Mouse (Mus musculus) neural tube, embryonic 11.5 days (tissue): ENCODE data around the gene Peak1. TPM values are rescaled to one million over a fixed set of nuclear protein-coding genes. Genes with fewer than 3 reads are reported as not detected.

ENCODE experiments used
- ATAC-seq: fragments of 200-750 bp; cut with Nextera tagmentation; 2 replicates; pipeline ENCODE4 v1.8.0; 2017; ENCODE audit warnings: moderate number of reproducible peaks, mild to moderate bottlenecking, moderate TSS enrichment, moderate library complexity; ENCODE audit not compliant: insufficient read depth, low FRiP score, low TSS enrichment
- DNase-seq: peaks from one replicate; pipeline ENCODE4 v3.0.0-alpha.2; 2015; ENCODE audit warnings: low spot score
- H3K27ac ChIP-seq: fragments of 300-500 bp; sonication (generic); 2 replicates; pipeline ENCODE4 v1.5.1; 2014; ENCODE audit warnings: low read depth, mild to moderate bottlenecking, low read length
- H3K27me3 ChIP-seq: fragments of 300-500 bp; sonication (generic); 2 replicates; pipeline ENCODE4 v1.6.1; 2014; ENCODE audit warnings: mild to moderate bottlenecking, low read length, mixed read lengths; ENCODE audit not compliant: control insufficient read depth, insufficient read depth
- H3K36me3 ChIP-seq: fragments of 300-500 bp; sonication (generic); 2 replicates; pipeline ENCODE4 v1.6.1; 2014; ENCODE audit warnings: mild to moderate bottlenecking, low read length, moderate library complexity, mixed read lengths; ENCODE audit not compliant: control insufficient read depth, insufficient read depth
- H3K4me1 ChIP-seq: fragments of 300-500 bp; sonication (generic); 2 replicates; pipeline ENCODE4 v1.6.1; 2014; ENCODE audit warnings: low read length, mixed read lengths; ENCODE audit not compliant: control insufficient read depth, insufficient read depth
- H3K4me2 ChIP-seq: fragments of 300-500 bp; sonication (generic); 2 replicates; pipeline ENCODE4 v1.6.1; 2014; ENCODE audit warnings: low read depth, mild to moderate bottlenecking, moderate library complexity
- H3K4me3 ChIP-seq: fragments of 300-500 bp; sonication (generic); 2 replicates; pipeline ENCODE4 v1.5.1; 2014; ENCODE audit warnings: low read depth, low read length
- H3K9ac ChIP-seq: fragments of 300-500 bp; sonication (generic); 2 replicates; pipeline ENCODE4 v1.6.1; 2014; ENCODE audit warnings: mild to moderate bottlenecking, low read length
- H3K9me3 ChIP-seq: fragments of 300-500 bp; sonication (generic); 2 replicates; pipeline ENCODE4 v1.6.1; 2016; ENCODE audit warnings: low read length; ENCODE audit not compliant: control insufficient read depth
- WGBS: fragments of 180-500 bp; shearing (Covaris S2); extraction: QIAGEN DNeasy Blood & Tissue Kit; methylation state at CpG from one replicate; pipeline ENCODE4 v1.1.7; 2014; 5-methylcytosine and 5-hydroxymethylcytosine counted together
- polyA plus RNA-seq: library from polyadenylated mRNA; unstranded; fragments of >200 nt; fragmentation: Nextera tagmentation; extraction: Ambion mirVana; gene quantifications from 2 replicates; pipeline ENCODE4 v1.2.1, GENCODE M21; 2014

The Peak1 gene
- polyA plus RNA-seq, 1 experiment from 2014 or later = 8.5 TPM

DNA sequence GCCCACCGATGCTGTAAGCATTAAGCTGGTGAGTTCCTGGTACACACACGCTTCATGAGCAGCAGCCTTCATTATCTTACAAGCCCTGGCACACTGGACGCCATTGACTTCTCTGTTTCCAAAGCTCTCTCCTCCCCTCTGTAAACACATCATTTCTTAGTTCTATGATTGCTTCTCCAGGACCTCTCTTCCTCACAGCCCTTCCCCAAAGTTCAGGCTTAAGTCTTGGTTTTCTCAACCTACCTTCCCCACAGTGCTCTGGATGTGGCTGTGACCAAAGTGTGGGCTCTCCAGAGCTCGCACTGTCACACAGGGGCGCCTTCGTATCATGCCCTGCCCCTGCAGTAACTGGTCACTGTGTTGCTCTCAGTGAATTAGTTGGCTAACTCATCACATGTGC lies 252.5 kb downstream of the Peak1 start, which contains the start of gene Tspan3:
Tspan3 (minus strand) TSS at position 101 of the 400 bp plus-strand sequence.
- Histone ChIP-seq H3K4me3 (no peak within 1 kb of the TSS), H3K9ac (no peak within 1 kb of the TSS), H3K4me1 (no peaks in the 10 kb centered on the region), H3K36me3 (no peaks in the 10 kb centered on the region), H3K27me3 (no peaks in the 10 kb centered on the region), H3K27ac (no peak within 1 kb of the TSS), H3K9me3 (no peaks in the 10 kb centered on the region), H3K4me2 (no peak within 1 kb of the TSS)
- DNase-seq (no peak), ATAC-seq (no peak)
- 94% methylated on average over 6 of the region's 6 CpGs for WGBS

DNA sequence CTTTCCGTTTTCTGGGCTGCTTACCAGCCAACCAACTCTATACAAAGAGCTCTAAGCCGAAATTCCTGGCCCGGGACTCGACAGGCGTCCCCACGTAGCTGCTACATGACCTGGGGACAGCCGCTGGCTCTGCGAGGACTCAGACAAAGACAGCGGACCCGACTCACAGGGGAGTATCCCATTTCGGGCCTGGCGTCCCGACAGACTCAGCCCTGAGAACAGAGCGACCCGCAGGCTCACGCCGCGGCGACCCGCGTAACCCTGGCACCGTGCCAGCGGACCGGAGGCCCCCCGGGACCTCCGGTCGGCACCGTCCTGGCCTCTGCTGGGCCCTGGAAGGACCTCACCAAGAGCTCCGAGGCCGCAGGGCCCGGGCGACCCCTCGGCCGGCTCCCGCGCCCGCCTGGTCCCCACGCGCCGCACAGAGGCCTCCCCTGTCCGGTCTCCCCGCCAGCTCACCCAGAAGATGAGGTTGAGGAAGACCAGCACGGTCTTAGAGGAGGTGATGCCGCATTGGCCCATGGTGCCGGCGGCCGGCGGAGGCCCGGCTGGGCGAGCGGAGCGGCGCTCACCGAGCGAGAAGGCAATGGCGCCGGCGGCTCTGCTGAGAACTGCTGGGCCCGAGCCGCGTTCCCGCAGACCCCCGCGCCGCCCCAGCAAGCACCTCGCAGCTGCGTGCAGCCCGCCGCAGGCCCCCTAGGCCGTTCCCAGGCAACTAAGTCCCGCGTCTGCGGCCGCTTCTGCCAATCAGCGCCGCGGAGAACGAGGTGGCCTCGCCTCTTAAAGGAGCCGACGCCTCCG lies 257.3 kb downstream of the Peak1 start:
- DNase-seq (peak; percentile 95), ATAC-seq (peak; percentile 96)
- no peaks in the 10 kb centered on the region for H3K27me3 ChIP-seq
- peaks cover 13% of the 10 kb centered on the region for H3K4me1 ChIP-seq
- under 1% methylated on average over 77 of the region's 82 CpGs for WGBS
- peak overlapping the region; percentile 96 for H3K27ac ChIP-seq
- peak overlapping the region; percentile 98 for H3K4me3 ChIP-seq
- no peaks in the 10 kb centered on the region for H3K9me3 ChIP-seq
- H3K9ac ChIP-seq = peak overlapping the region; percentile 100
- no peaks in the 10 kb centered on the region for H3K36me3 ChIP-seq
- peak overlapping the region; percentile 75 for H3K4me2 ChIP-seq

DNA sequence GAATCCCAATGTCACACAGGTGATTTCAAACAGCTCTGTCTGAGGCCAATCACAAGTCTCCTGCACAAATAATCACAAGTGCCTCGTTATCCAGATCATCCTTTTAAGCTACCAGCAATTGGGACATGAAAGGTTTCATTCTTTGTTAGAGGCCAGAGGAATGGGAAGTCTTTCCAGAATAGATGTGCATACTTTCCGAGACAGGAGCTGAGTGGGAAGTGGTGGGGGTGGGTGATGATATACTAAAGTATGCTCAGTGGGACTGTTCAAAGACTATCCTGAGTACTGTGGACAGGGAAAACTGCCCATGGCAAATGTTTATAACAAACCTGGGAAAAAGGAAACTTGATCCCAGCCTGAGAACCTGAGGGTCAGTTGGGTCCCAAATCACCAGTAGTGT lies 258.4 kb downstream of the Peak1 start:
- Histone ChIP-seq H3K9me3 (no peaks in the 10 kb centered on the region), H3K4me1 (peaks cover 13% of the 10 kb centered on the region), H3K27me3 (no peaks in the 10 kb centered on the region), H3K27ac (no peak overlapping the region), H3K4me2 (peak overlapping the region; percentile 75), H3K9ac (peak overlapping the region; percentile 100), H3K4me3 (peak overlapping the region; percentile 98), H3K36me3 (no peaks in the 10 kb centered on the region)
- WGBS = 9% methylated on average over 2 of the region's 2 CpGs
- ATAC-seq (no peak), DNase-seq (no peak)

DNA sequence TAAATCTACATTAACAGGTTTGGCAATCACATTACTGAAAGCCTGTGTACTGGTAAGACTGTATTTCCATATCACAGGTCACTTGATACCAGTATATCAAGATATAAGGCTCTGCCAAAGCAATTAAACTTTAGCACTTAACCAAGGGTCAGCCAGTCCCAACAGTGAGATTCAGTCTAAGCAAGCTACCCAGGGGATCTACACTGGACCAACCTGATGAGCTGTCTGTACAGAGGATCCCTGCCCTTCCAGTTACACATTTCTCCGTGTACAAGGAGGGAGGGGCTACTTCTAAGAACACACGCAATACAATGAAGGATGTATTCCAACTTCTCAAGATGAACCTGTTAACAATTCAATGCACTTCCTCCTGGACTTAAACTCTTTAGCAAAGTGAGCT lies 259.8 kb downstream of the Peak1 start:
- WGBS = 79% methylated on average over 2 of the region's 2 CpGs
- no peak for ATAC-seq
- H3K27me3 ChIP-seq = no peaks in the 10 kb centered on the region
- DNase-seq = no peak
- no peak overlapping the region for H3K4me3 ChIP-seq
- H3K27ac ChIP-seq = no peak overlapping the region
- H3K9ac ChIP-seq = no peak overlapping the region
- H3K4me1 ChIP-seq = peaks cover 13% of the 10 kb centered on the region
- no peaks in the 10 kb centered on the region for H3K36me3 ChIP-seq
- no peak overlapping the region for H3K4me2 ChIP-seq
- no peaks in the 10 kb centered on the region for H3K9me3 ChIP-seq

DNA sequence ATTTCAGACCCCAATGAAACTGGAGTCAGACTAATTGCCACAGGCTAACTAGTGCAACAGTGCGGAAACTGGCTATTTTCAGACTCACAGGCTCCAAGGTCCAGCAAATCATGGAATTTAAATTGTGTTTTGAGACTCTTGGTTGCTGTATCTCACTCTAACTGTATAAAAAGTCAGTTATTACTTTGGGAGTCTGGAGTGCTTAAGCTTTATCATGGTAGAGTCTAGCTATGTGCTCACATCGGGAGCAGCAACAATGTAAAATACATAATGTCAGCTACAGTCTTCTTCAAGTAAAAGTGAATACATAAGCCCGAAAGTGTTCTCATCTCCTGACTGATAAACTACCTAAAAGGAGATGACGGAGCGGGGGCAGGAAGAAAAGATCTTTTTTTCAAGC lies 263.3 kb downstream of the Peak1 start:
- 94% methylated on average over 5 of the region's 5 CpGs for WGBS
- H3K4me1 ChIP-seq = peaks cover 15% of the 10 kb centered on the region
- DNase-seq = no peak
- H3K27me3 ChIP-seq = no peaks in the 10 kb centered on the region
- no peak overlapping the region for H3K9ac ChIP-seq
- H3K9me3 ChIP-seq = no peaks in the 10 kb centered on the region
- no peak overlapping the region for H3K27ac ChIP-seq
- no peak for ATAC-seq
- H3K36me3 ChIP-seq = no peaks in the 10 kb centered on the region
- no peak overlapping the region for H3K4me2 ChIP-seq
- no peak overlapping the region for H3K4me3 ChIP-seq

DNA sequence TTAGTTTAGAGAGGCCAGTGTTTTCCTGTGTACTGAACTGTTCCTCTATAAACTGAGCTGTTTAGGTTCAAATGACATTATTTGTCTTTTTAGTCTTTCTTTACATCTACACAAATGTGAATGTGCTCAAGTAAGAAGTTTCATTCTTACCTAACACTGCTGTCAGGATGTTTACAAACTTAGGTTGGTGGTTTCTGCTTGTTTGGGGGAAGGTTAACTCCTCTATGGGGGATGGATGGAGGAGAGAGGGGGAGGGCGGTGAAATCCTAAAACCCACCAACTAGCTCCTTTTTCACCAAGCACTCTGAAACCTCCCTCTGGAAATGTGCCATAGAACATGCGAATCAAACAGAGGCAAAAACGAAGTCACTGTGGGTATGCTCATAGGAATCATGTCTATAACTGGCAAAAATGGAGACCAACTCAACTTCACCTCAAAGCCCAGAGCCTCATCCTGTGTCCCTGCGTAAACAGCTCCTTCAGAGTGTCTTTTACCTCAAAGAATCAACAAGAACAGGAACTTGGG lies 265.3 kb downstream of the Peak1 start:
- H3K4me3 ChIP-seq = no peak overlapping the region
- H3K4me1 ChIP-seq = peaks cover 4% of the 10 kb centered on the region; the same call in 1 of the 2 replicates
- H3K27ac ChIP-seq = no peak overlapping the region
- 81% methylated on average over 4 of the region's 4 CpGs for WGBS
- H3K9me3 ChIP-seq = no peaks in the 10 kb centered on the region
- DNase-seq (no peak), ATAC-seq (no peak)
- H3K36me3 ChIP-seq = no peaks in the 10 kb centered on the region
- no peaks in the 10 kb centered on the region for H3K27me3 ChIP-seq
- H3K9ac ChIP-seq = no peak overlapping the region
- H3K4me2 ChIP-seq = no peak overlapping the region

DNA sequence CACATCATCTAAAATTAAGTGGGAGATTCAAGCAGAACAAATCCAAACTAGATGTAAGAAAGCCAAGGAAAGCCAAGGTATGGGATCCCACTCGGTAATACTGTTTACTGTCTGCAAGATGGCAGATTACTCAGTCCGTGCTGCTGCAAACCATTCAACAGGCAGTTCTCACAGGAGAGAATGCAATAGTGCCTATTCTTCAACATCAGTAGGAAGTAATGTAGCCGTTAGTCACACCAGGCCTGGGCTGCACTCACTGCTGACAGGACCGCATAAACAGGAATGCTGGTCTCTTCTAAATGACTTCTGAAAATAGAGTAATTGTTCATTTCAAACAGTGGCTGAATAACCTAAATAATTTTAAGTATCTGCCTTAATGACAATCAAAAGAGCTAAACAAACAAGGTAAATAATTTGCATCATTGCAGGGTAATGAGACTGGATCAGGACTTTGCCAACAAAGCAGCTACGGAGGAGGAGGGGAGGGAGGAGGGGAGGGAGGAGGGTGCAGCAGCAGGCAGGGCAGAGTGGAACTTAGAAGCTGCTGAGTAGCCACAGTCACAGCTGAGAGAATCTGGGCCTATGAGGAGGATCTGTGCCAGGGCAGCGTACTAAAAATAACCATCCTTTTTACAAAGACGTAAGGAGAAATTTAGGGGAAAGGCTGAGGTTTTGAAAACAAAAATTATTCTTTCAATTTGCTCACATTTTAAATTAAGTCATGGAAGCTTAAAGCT lies 266.0 kb downstream of the Peak1 start:
- no peak overlapping the region for H3K4me3 ChIP-seq
- 62% methylated on average over 7 of the region's 7 CpGs for WGBS
- ATAC-seq (no peak), DNase-seq (no peak)
- H3K36me3 ChIP-seq = no peaks in the 10 kb centered on the region
- peaks cover 4% of the 10 kb centered on the region; the same call in 1 of the 2 replicates for H3K4me1 ChIP-seq
- H3K27ac ChIP-seq = no peak overlapping the region
- H3K9ac ChIP-seq = no peak overlapping the region
- H3K27me3 ChIP-seq = no peaks in the 10 kb centered on the region
- no peak overlapping the region for H3K4me2 ChIP-seq
- H3K9me3 ChIP-seq = no peaks in the 10 kb centered on the region
